Mouse (Mus musculus) cerebellum, adult 2 months (tissue): ENCODE measurements around the gene Lrrc7. TPM values are rescaled to one million over a fixed set of nuclear protein-coding genes. Genes with fewer than 3 reads are reported as not detected.

Experiments
- DNase-seq, 2 experiments: peaks; one replicate each; pipeline ENCODE4 v3.0.0; 2021
- H3K27ac ChIP-seq: fragments of 200-500 bp; 2 replicates; pipeline ENCODE4 v1.5.1; 2012; ENCODE audit warnings: low read length, control low read depth, inconsistent platforms; ENCODE audit not compliant: insufficient read depth
- H3K27me3 ChIP-seq: fragments of 200-500 bp; 2 replicates; pipeline ENCODE4 v1.6.1; 2012; ENCODE audit warnings: inconsistent platforms, mild to moderate bottlenecking, low read length, moderate library complexity; ENCODE audit not compliant: control insufficient read depth, insufficient read depth
- H3K4me1 ChIP-seq: fragments of 200-500 bp; 2 replicates; pipeline ENCODE4 v1.6.1; 2011; ENCODE audit warnings: low read length; ENCODE audit not compliant: control insufficient read depth, insufficient read depth
- H3K4me3 ChIP-seq: fragments of 200-500 bp; replicated peaks from 2 replicates; pipeline ENCODE3; 2011; ENCODE audit warnings: mild to moderate bottlenecking, low read depth, low read length, control low read depth; ENCODE audit not compliant: insufficient read depth
- CTCF ChIP-seq: fragments of 200-500 bp; IDR thresholded peaks from 2 replicates; pipeline ENCODE4 v1.5.1; 2011; ENCODE audit warnings: low read depth, mild to moderate bottlenecking, control low read depth, low read length, moderate library complexity, borderline replicate concordance; ENCODE audit not compliant: insufficient read depth
- POLR2A ChIP-seq: fragments of 200-500 bp; IDR thresholded peaks from 2 replicates; pipeline ENCODE4 v1.6.1; 2011; ENCODE audit warnings: low read length, control low read depth, borderline replicate concordance; ENCODE audit not compliant: insufficient read depth
- WGBS: fragments of 180-500 bp; shearing (Covaris S2); methylation state at CpG from one replicate; pipeline ENCODE4 v1.1.7; 2018; 5-methylcytosine and 5-hydroxymethylcytosine counted together
- polyA plus RNA-seq: library from polyadenylated mRNA; depleted of rRNA; stranded (reverse); fragments of >200 nt; gene quantifications from 2 replicates; pipeline ENCODE4 v1.2.3, GENCODE M21; 2012

Lrrc7 gene
- polyA plus RNA-seq, 1 experiment, result 2.0 TPM

DNA sequence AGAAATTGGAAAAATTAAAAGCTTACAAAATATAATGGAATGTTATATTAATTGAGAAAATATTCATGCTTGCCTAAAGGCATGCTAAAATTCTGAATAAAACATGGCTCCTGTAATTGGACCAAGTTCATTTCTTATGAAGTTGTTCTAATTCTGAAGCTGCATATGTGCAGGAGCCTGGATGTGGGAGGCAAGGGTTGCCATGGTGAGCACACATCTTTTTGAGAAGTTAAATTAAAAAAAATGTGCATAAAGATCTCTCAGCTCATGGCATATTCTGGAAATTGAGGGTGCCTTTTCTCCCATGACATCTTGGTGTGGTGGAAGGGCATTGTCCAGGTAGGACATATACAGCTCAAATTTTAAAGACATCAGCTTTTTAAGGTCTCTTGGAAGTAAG lies 3.4 kb downstream of the Lrrc7 start:
- Histone ChIP-seq H3K27ac (no peak overlapping the region), H3K27me3 (no peaks in the 10 kb centered on the region), H3K4me3 (no peak overlapping the region), H3K4me1 (no peaks in the 10 kb centered on the region; the same call in 1 of the 2 replicates)
- TF ChIP-seq POLR2A (no peak), CTCF (no peak)
- DNase-seq, result no peak

DNA sequence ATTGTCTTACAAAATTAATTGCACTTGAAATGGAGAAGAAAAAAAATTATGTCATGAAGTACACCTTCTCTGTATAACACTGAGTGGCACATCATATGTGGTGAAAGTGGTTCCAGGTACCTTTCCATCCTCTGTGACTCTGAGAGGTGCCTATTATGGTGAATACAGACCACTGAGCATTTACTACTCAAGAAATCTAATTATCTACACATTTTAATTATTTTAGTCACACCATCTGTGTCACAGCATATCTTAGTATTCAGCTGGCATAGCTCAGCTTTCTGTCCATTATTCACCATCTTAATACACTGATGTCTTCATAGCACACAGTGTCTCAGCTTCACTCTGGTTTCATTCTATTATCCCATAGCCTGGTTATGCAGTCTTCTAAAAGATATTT lies 7.7 kb downstream of the Lrrc7 start:
- no peaks in the 10 kb centered on the region; the same call in 1 of the 2 replicates for H3K4me1 ChIP-seq
- DNase-seq, result no peak
- no peak overlapping the region for H3K27ac ChIP-seq
- no peaks in the 10 kb centered on the region for H3K27me3 ChIP-seq
- TF ChIP-seq POLR2A, result no peak
- TF ChIP-seq CTCF, result no peak
- no peak overlapping the region for H3K4me3 ChIP-seq

DNA sequence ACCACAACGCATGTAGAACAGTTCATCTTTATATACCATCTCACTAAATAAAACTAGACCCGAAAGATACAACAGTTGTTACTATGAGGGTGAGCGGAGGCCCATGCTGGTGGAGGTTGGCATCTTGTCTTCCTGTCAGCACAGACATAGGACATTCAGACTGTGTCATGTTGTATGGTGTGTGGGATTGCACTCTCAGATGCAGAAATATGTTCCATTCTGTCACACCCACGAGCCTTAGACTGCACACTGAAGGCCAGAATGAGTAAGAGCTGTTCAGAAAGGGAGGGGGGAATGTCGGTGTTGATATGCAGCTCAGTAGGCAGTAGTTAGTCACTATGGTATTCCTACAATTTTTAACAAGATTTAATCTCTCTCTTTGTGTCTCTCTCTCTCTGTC lies 9.9 kb downstream of the Lrrc7 start:
- no peaks in the 10 kb centered on the region for H3K4me1 ChIP-seq
- 84% methylated on average over 5 of the region's 5 CpGs for WGBS
- no peak overlapping the region for H3K4me3 ChIP-seq
- H3K27ac ChIP-seq, result no peak overlapping the region
- TF ChIP-seq POLR2A (no peak), CTCF (no peak)
- H3K27me3 ChIP-seq, result no peaks in the 10 kb centered on the region
- no peak for DNase-seq

- Histone ChIP-seq H3K27me3 (no peaks in the 10 kb centered on the region), H3K4me3 (no peak overlapping the region), H3K4me1 (no peaks in the 10 kb centered on the region), H3K27ac (no peak overlapping the region)
- WGBS, result 92% methylated on average over 3 of the region's 3 CpGs
- TF ChIP-seq POLR2A, result no peak
- no peak for DNase-seq
Measured at GRCm38 (mm10) chr3:158543481-158543880, 18.5 kb downstream of the Lrrc7 start.

- 81% methylated on average over 2 of the region's 2 CpGs for WGBS
- TF ChIP-seq POLR2A, result no peak
- no peak for TF ChIP-seq CTCF
- H3K4me3 ChIP-seq, result no peak overlapping the region
- no peak for DNase-seq
- H3K4me1 ChIP-seq, result no peaks in the 10 kb centered on the region
- no peaks in the 10 kb centered on the region for H3K27me3 ChIP-seq
- no peak overlapping the region for H3K27ac ChIP-seq
Measured at GRCm38 (mm10) chr3:158532859-158533258, 29.2 kb downstream of the Lrrc7 start.

DNA sequence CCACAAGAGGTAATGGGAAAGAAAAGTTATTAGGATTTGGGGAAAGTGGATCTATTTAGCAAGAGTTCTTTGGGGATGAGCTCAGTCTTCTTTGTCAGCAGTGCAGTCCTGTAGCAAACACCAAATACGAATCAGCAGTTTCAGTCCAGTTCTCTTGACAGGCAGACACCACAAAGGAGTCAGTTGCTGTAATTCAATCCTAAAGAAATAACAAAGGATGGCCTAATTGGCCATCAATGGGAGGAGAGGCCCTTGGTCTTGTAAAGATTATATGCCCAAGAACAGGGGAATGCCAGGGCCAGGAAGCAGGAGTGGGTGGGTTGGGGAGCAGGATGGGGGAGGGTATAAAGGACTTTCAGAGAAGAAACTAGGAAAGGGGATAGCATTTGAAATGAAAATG lies 33.5 kb downstream of the Lrrc7 start:
- no peak overlapping the region for H3K27ac ChIP-seq
- no peak for DNase-seq
- TF ChIP-seq POLR2A, result no peak
- no peak for TF ChIP-seq CTCF

GRCm38 (mm10) chr3:158493730-158494129 lies 68.3 kb downstream of the Lrrc7 start:
- H3K4me1 ChIP-seq, result no peaks in the 10 kb centered on the region
- H3K4me3 ChIP-seq, result no peak overlapping the region
- no peak overlapping the region for H3K27ac ChIP-seq
- TF ChIP-seq CTCF, result no peak
- no peak for TF ChIP-seq POLR2A
- WGBS, result 80% methylated on average over 1 of the region's 1 CpGs
- H3K27me3 ChIP-seq, result no peaks in the 10 kb centered on the region
- DNase-seq, result no peak

More for the DNA sequence above, 33.5 kb downstream of the Lrrc7 start:
- Histone ChIP-seq H3K27me3 (no peaks in the 10 kb centered on the region), H3K4me1 (no peaks in the 10 kb centered on the region), H3K4me3 (no peak overlapping the region)
- 51% methylated on average over 1 of the region's 1 CpGs for WGBS

- 95% methylated on average over 2 of the region's 2 CpGs for WGBS
- Histone ChIP-seq H3K4me1 (no peaks in the 10 kb centered on the region), H3K27me3 (no peaks in the 10 kb centered on the region), H3K27ac (no peak overlapping the region), H3K4me3 (no peak overlapping the region)
- TF ChIP-seq POLR2A (no peak), CTCF (no peak)
- no peak for DNase-seq
Measured at GRCm38 (mm10) chr3:158479677-158480076, 82.3 kb downstream of the Lrrc7 start.
